Mouse (Mus musculus) frontal cortex, adult 2 months (tissue): ENCODE measurements around the gene Tfap2a. TPM values are rescaled to one million over a fixed set of nuclear protein-coding genes. Genes with fewer than 3 reads are reported as not detected.

ENCODE experiments used
- DNase-seq, 2 experiments: peaks; one replicate each; pipeline ENCODE4 v3.0.0; 2022; ENCODE audit warnings: low spot score in 1 of 2; ENCODE audit errors: extremely low spot score in 1 of 2
- polyA plus RNA-seq: library from polyadenylated mRNA; depleted of rRNA; stranded (reverse); fragments of >200 nt; gene quantifications from 2 replicates; pipeline ENCODE4 v1.2.3, GENCODE M21; 2012; rRNA removed

The Tfap2a gene
- polyA plus RNA-seq, 1 experiment, result 0.38 TPM

GRCm38 (mm10) chr13:40676730-40677129 is 61.4 kb downstream of the Tfap2a start:
- no peak for DNase-seq

Other genes starting within 250 kb of the Tfap2a start
- 8.0 and 8.9 TPM in 2 replicates for gene Gcnt2, start 121.4 kb upstream of the Tfap2a start, polyA plus RNA-seq